Mouse (Mus musculus) brain, embryonic 14.5 days (tissue): ENCODE measurements around the gene Gm3500. TPM values are rescaled to one million over a fixed set of nuclear protein-coding genes. Genes with fewer than 3 reads are reported as not detected.
"Not testable (repeated sequence)": the region's sequence is repeated elsewhere in the genome, so short reads cannot be mapped to it uniquely, and the experiment has no call there.

Experiments used
- DNase-seq: peaks from one replicate; pipeline ENCODE4 v3.0.0-alpha.2; 2011; ENCODE audit warnings: low read depth
- polyA plus RNA-seq: library from polyadenylated mRNA; depleted of rRNA; stranded (reverse); fragments of >200 nt; gene quantifications from 2 replicates; pipeline ENCODE4 v1.2.3, GENCODE M21; 2012; rRNA removed

The Gm3500 gene
- 2.5 and 2.8 TPM in 2 replicates for polyA plus RNA-seq

DNA sequence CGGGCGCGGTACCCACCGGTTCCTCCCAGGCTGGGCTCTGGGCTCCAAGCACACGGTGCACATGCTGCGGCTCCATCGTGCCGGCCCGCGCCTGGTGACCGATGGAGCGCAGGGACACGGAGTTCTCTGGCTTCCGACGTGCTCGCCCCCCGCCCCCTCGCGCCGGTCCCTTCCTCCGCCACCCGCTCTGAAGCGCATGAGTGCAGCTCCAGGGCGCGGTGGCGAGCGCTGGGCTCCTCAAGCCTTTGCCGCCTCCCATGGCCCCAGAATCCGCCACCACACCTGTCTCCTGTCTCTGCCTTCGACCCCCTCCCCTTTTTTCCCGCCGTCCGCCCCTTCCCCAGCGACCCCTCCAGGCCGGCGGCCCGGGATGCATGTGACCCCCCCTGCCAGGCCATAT, at the start of gene Gm3500:
Gene Gm3500, minus strand, starts transcription at position 101 of the 400 bp plus-strand sequence.
- not testable (repeated sequence) for DNase-seq

DNA sequence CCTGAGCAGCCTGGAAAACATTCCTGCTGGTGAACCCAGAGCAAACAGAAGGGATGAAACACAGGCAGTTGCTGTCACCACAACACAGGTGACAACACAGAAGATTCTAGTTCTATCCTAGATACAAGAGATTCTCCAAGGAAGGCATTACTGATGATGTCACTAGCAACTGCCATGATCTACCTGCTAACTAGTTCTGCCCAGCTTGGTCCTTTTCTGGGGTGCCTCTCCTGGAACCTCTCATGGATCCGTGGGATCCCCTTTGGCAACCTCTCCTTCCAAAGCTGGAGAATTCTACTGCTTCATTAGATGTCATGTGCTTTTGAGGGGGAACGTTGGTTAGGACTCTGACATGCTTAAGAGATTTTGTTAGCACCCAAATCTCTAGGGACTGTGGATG, 54.0 kb downstream of the Gm3500 start, which contains the start of gene Gm3542:
Gene Gm3542, minus strand, starts transcription at position 101 of the 400 bp plus-strand sequence.
- not testable (repeated sequence) for DNase-seq

Other genes with a start within 250 kb of the Gm3500 start
- not detected in 2 replicates for gene Gm3317, start 224.5 kb downstream of the Gm3500 start, polyA plus RNA-seq
- gene Gm8271, start 203.3 kb downstream of the Gm3500 start, polyA plus RNA-seq: not detected in 2 replicates
- gene Gm3526, start 128.5 kb downstream of the Gm3500 start, polyA plus RNA-seq: not detected in 2 replicates
- gene Gm3542, start 54.1 kb downstream of the Gm3500 start, polyA plus RNA-seq: not detected in 2 replicates
- 4.7 and 4.8 TPM in 2 replicates for gene Gm3194, start 66.4 kb upstream of the Gm3500 start, polyA plus RNA-seq
- gene Gm8246, start 88.8 kb upstream of the Gm3500 start, polyA plus RNA-seq: not detected in 2 replicates
- gene Gm3187, start 95.2 kb upstream of the Gm3500 start, polyA plus RNA-seq: not detected in 2 replicates
- gene Gm3488, start 112.6 kb upstream of the Gm3500 start, polyA plus RNA-seq: 10.7 and 12.0 TPM in 2 replicates
- 0.11 and 0.19 TPM in 2 replicates for gene Gm3532, start 149.4 kb upstream of the Gm3500 start, polyA plus RNA-seq
- gene Gm8265, start 244.0 kb upstream of the Gm3500 start, polyA plus RNA-seq: not detected in 2 replicates